Mouse (Mus musculus) kidney, adult 2 months (tissue): ENCODE data around the gene Nudt15.

ENCODE experiments used
- CTCF ChIP-seq: fragments of 200-500 bp; conservative IDR thresholded peaks from 2 replicates; pipeline ENCODE4 v1.5.1; 2011; ENCODE audit warnings: low read depth, mild to moderate bottlenecking, control low read depth, low read length, moderate library complexity, mixed read lengths; ENCODE audit not compliant: insufficient read depth, insufficient read length
- POLR2A ChIP-seq: fragments of 200-500 bp; IDR thresholded peaks from one replicate; pipeline ENCODE4 v1.6.1; 2011; ENCODE audit warnings: low read depth, low read length, control low read depth

- TF ChIP-seq POLR2A = no peak
- no peak for TF ChIP-seq CTCF
Measured at GRCm38 (mm10) chr14:73477077-73477476, 71.0 kb downstream of the Nudt15 start.
